Mouse (Mus musculus): ENCODE results near the gene Shisa9.
"Not testable (repeated sequence)": the region's sequence is repeated elsewhere in the genome, so short reads cannot be mapped to it uniquely, and the experiment has no call there.

The Shisa9 gene

DNA sequence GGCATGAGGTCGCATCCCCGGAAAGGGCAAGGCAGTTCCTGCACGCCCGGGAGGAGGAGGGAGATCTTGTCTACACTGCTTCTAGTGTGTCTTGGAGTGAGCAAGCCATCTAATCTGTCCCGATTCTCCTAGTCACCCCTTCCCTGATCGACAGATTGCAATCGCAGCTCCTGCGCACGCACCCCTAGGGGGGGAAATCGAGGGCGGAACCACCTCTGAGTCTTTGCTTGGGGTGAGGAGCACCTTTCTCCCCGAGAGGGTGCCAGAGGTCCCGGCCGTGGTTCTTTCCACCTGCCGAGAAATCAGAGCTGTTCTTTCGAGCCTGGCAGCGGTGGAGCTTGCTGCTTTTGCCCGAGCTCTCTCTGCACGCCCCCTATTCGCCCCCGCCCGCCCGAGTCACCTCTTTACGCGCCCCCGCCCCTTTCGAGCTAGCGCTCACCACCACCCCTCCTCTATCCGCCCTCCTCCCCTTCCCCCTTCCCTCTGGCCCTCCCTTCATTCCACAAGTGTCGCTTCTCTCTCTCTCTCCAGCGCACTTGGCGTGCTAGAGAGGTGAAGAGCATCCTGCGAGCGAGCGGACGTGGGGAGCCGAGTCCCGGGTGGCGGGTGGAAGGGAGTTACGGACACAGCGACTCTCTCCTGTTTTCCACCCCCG lies at the start of gene Shisa9:
Shisa9 (plus strand) TSS at position 498 of the 655 bp plus-strand sequence.
- DNase-seq: peak; percentile 42 to 59

DNA sequence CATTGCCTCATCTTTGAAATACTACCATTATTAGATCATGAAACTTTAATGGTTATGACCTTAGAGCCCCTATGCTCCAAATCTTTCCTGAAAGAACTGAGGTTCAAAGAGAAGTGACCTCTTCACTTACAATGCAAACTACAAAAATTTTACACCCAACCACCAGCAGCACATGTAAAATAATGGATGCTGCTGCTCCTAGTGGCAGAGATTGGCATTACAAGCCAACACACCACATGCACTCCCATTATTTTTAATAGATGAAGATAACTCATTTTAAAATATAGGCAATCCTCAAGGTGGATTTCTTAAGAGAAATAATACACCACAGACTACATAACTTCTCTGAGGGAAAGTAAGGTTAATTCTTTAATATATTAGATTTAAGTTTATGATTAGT lies 43.4 kb upstream of the Shisa9 start:
- DNase-seq: peak; percentile 61 to 63

DNA sequence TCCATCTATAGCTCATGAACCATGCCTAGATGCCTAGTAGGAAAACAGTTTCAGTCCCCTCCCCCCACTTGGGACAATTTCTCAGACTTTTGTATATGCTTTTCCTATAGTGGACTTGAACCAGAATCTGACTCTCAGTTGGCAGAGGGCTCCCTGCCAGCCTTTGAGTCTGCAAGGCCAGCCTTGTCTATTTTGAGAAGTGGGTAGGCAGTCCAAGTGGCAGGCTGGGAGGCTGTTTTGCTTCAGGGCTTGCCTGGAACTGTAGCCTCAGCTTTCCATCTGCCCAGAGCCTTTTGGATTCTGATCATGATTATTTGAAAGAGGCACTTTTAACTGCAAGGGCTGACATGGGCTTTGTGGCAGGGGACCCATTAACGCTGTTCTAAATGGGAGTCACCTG lies 23.2 kb upstream of the Shisa9 start:
- DNase-seq: no peak

DNA sequence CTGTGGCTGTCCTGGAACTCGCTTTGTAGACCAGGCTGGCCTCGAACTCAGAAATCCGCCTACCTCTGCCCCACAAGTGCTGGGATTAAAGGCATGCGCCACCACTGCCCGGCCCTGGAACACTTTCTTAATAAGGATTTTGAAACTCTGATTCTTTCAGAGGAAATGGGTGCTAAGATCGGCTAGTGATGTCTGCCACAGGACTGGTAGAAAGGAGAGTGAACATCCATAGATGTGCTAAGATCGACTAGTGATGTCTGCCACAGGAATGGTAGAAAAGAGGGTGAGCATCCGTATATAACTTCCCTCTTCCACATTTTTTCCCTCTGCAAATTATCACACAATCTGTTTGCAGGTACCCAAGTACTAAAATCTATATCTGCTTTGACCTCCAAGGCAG lies 17.9 kb upstream of the Shisa9 start:
- DNase-seq: no peak

DNA sequence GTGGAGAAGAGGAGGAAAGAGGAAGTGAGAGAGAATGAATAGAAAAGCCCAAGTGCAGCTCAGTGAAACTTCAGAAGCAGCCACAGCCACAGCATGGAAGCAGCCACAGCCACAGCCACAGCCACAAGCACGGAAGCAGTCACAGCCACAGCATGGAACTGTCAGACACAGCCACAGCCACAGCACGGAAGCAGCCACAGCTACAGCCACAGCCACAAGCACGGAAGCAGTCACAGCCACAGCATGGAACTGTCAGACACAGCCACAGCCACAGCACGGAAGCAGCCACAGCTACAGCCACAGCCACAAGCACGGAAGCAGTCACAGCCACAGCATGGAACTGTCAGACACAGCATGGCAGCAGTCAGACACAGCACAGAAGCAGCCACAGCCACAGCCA lies 17.1 kb upstream of the Shisa9 start:
- DNase-seq: not testable (repeated sequence)

DNA sequence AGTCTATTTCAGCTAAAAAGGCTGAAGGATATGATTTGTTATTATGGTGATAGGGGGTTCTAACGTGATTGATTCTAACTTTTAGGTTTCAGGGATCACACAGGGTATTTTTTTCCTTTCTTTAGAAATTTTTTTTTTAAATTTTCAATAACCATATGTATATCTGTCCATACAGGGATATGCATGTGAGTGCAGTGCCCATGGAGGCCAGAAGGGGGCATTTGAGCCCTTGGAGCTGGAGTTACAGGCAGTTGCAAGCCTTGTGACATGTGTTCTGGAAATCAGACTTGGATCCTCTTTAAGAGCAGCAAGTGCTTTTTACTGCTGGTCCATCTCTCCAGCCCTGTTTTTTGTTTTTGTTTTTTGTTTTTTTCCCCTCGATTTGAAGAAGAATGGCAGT lies 16.3 kb upstream of the Shisa9 start:
- DNase-seq: no peak

DNA sequence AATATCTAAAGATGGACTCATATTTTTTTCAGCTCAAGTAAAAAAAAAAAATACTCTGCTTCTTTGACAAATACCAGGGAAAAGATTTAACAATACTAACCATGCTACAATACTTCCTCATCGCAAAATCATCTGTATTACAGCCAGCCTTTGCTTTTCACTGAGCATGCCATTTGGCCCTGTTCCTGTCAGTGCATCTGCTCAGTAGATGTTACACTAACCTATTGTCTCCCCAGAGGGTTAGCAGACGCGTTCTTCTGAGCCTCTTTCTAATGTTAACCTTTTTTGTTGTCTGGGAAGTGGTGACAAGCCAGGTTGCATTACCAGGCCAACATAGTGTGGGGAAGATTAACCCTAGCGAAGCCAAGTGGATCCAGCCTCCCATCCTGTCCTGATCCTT lies 10.2 kb upstream of the Shisa9 start:
- no peak for DNase-seq

DNA sequence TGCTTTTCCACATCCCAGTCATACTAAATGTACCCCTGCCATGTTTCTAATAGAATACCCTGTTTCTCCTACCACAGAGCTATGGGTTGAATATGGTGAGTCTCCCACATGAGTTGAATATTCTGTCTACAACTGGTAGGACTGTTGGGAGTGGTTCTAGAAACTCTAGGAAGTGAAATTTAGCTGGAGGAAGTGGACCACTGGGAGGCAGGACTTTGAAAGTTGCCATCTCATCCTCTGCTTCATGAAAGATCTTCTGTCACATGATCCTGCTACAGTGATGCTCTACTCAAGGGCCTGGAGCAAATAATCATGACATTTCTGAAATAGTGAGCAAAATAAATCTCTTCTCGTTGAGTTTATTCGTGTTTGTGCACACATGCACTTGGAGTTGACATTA lies 7.2 kb upstream of the Shisa9 start:
- no peak for DNase-seq

DNA sequence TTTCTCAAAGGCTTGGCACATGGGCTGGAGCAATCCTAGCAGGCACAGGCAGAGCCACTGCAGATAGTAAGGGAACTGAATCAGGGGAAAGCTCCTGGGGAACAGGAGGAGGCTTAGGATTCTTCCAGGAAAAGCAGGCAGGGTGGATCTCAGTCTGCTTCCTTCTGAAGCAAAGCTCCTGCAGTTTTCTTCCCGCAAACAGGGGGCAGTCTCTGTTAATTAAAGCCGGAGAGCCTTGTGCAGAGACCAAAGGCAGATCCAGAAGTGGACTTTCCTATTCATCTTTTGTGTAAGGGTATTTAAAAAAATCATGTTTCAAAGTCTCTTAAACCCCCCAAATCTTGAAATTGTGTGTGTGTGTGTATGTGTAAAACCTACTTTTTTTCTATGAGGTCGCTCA lies 3.1 kb upstream of the Shisa9 start:
- peak; percentile 59 to 60 for DNase-seq

DNA sequence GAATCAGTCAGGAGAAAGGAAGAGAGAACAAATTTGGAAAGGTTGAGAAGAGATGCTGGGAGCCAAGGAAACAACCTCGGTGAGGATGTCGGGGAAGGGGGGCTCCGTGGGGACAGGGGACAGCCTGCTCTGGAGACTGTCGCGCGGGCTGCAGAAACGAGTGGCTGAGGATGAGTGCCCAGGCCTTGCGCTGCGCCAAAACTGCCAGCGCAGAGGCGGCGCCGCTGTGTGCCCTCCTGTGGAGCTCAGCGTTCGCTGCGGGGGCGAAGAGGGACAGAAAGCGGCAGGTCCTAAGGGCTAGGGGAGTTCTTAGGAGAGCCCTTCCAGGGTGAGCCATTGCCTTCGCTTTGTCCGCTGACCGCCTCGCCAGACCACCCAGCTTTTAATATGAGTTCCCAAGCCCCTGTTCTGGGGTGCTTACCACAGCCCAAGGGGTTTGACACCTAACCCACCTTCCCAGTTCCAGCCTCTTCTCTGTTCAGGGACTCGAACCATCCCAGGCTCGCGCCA lies 752 bp upstream of the Shisa9 start:
- DNase-seq: peak; percentile 17 to 35

DNA sequence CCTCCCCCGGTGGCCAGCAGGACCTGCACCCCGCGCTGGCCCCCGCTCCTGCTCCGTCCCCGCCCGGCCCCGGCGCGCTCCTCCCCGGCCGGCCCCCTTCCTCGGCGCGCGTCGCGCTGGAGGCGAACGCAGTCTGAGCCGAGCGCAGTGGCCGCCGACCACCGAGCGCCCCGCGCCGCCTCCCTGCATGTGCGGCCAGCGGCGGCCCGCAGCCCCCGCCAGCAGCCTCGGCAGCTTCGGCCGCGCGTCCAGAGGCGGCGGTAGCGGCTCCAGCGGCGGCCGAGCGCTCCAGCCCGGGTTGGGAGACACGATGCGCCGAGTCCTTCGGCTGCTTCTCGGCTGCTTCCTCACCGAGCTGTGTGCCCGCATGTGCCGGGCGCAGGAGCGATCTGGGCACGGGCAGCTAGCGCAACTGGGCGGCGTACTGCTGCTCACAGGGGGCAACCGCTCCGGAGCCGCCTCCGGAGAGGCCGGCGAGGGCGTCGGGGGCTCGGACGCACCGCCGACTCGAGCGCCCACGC lies 418 bp downstream of the Shisa9 start:
- peak in 1 of 2 experiments; percentile 38 for DNase-seq

DNA sequence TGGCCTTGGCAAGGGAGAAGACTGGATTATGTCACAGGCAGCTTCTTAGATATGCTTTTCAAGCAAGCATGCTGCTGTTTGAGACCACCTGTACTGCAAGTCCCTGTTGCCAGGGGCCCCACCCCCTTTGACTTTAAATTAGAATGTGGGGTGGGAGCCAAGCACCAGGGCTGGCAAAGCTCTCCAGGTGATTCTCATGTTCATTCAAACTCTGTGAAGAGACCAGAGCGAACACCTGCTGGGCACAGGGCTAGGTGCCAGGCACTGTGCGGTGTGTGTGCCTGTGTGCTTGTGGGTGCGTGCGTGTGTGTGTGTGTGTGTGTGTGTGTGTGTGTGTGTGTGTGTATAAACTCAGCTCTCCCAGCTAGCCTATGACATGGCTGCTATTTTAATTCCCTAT lies 3.1 kb downstream of the Shisa9 start:
- DNase-seq: no peak

DNA sequence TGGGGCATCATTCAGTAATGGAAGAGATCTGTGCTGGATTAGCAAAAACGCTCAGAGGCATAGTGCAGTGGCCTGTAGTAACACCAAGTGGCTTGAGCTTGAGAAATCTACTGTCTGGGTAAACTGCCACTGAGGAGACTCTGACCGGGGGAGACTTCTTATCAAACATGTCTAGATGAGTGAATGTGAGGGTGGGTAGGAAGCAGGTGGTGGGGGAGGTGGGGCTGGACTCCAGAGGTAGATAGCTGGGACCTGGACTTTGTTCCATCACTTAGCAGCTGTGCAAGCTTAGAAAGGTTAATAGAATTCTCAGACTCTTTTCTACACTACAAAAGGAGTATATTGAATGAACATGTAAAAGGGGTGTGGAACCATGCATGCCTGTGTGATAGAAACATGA lies 21.3 kb downstream of the Shisa9 start:
- DNase-seq: no peak

DNA sequence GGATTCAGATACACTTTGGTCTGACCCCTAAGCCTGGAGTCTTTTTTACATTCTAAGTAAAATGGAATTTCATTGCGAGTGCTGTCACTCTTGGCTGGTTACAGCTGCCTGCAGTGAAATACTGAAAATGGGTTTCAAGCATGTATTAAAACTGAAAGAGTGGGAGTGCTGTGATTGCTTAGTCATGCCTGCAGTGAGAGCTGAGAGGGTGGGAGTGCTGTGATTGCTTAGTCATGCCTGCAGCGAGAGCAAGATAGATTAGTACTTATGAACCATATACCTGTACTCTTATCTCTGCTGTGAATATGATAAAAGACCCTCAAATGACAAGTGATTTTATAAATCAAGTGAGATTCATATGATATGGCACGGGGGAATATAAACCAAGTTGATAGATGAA lies 26.2 kb downstream of the Shisa9 start:
- DNase-seq: no peak

DNA sequence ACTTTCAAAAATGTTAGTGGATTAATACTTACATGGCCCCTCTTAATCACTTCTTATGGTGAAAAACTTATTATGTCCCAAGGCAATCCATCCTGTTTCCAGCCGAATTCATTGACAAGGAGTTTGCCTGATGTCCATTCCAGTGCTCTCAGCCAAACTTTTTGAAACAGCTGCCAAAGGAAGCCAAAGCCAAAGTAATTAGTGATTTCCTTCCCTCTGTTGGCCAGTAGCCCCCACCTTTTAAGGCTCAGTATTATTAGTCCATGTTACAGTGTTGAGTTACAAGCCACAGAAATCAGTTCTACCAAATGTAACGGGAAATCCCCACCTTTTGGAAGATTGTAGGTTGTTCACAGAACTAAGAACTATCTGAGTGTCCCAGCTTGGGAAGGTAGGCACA lies 28.8 kb downstream of the Shisa9 start:
- no peak for DNase-seq

DNA sequence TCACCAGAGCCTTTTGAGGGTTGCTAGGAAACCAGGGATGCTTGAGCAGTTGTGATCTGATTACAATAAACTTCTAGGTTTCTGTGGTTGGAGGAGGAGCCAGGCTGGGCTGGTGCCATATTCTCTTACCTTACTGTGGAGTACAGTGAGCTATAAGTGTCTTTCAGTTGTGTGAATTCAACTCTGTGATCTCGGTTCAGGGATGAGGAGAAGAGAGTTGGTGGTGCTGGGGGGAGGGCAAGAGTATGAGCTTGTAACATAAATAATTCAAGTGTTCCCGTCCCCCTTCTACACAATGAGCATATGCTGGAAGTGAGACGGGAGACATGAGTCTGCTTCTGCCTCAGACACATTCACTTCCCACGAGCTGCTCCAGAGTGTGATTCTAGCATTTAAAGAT lies 30.6 kb downstream of the Shisa9 start:
- peak; percentile 4 to 8 for DNase-seq

DNA sequence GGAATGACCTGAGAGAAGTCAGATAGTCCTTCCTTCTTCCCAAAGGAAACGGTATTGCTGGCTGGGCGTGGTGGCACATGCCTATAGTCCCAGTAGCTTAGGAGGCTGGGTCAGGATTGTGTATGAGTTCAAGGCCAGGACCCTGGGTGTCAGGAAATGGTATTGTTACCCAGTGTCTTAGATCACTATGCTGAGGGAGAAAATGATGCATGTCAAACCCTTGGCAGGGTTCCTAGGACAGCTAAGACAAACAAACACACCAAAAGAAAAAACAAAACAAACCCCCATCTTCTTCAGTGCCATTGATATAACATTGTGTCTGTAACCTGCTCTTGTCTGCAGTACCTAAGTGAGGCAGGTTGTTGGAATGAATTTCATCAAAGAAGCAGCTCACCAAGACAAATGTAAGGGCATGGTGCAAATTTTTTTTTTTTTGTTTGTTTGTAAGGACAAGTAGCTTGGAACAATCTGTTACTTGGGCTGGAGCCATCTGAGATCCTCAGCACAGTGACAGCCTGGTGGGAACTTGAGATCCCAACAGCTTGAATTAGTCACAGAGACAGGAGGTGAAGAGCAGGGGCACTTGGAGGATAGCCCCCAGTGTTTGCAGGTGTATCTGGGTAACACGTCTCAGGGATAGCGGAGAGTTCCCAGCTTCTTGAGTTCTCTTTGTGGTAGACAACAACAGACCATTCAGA lies 34.2 kb downstream of the Shisa9 start:
- DNase-seq: no peak

DNA sequence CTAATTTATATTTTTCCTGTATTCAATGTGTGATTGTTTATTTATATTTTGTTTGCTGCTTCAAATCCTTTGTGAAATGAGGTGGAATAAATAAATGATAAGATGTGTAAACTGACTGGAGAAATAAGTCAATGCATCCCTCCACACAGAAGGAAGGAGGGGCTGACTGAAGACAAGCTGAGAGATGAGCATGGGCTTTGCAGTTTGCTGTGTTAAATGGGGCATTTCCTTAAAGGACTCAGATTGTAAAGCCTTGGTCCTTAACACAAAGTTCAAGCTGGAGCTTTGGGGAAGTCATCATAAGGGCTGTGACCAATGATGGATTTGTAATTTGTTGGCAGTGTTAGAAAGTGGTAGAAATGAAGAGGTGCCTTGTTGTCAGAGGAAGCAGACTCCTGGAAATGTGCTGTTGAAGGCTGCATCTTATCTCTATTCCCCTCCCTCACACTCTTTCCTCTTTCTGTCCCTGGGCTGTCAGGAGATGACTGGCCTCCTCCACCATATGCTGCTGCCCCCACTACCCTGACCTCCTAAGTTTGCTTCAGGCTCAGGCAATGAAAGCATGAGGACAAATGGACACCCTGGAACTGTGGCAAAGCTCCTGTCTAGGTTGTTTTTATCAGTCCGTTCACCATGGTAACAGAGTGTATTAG lies 36.3 kb downstream of the Shisa9 start:
- DNase-seq: no peak

DNA sequence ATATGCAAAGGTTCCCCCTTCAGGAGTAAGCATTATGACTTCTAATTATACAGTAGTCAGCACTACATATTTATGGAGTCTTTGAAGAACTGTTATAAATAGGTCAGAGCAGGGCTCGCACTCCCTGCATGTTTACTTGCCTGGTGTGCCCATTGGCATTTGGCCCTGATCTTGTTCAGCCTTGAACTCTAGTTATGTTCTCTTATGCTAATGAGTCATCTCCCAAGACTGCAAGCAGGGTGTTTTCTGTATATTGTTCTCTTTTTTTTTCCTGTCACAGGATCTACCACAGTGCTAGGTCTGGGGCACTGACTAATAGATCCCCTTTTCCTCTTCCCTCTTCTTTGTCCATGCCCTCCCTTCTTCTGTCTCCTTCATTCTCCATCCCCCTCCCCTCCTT lies 48.5 kb downstream of the Shisa9 start:
- no peak for DNase-seq

DNA sequence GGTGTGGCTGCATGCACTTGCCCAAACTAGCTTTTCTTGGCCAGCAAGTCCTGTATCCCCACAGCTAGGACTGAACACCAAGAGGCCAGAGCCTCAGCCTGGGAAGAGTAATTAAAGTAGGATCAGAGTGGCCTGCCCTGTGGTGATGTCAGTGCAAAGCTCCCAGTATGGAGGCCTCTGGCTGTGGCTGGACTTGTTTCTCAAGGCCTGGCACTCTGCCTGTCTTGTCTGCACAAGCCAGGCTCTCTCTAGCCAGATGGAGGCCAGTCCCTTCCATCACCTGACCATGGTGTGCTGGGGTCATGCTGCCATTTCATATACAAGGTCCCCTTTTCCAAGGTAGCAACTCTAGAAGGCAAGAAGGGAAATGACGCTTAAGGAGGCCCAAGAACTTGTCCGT lies 51.0 kb downstream of the Shisa9 start:
- no peak for DNase-seq

DNA sequence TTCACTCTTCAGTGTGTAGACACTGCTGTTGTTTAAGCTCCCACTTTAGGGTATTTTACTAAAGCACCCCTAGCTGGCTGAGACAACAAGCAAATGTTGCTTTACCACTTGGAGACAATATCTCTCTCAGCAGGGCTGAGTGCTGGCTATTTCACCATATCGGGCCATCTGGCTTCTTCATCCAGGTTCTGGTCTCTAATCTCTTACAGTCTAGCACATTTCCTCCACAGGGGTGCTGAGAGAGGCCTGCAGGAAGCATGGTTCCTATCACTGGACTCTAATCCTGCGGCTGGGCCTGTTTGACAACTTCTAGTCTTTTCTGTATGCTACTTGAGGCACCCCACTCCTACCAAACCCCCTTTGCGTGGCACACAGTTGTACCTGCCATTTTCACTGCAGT lies 51.7 kb downstream of the Shisa9 start:
- no peak for DNase-seq

DNA sequence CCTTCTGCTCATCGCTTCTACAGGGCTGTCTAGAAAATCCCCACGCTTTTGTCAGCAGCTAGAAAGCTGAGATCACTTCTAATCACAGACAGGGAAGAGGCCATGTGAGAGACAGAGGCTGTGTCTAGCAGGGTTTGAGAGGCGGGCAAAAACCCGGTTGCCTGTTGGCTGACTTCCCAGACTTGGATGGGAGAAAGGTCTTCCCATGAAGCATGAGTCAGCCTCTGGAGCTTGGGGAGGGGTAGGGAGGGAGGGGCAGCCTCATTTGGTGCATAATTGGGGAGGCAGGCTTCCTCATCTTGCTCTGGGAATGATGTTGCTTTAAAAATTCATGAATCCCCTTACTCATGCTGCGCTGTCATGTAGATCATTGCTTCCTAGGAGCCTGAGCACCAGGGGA lies 57.0 kb downstream of the Shisa9 start:
- peak; percentile 12 to 31 for DNase-seq

DNA sequence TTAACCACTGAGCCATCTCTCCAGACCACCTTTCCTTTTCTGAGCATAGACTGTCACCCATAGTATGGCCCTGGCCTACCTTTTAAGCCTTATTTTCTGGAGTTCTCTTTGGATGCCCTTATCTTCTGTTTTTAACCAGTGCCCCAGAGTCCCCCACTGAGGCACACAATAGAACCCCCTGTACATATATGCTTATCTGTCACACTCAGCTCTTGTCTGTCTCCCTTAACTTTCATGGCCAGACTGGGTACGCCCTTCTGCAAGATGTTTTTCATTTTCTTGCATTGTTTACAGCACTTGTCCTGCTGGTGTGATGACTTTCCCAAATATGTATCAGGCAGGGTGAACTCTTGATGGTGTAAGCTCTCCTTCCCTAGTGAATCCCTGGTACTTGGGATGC lies 68.1 kb downstream of the Shisa9 start:
- no peak for DNase-seq

DNA sequence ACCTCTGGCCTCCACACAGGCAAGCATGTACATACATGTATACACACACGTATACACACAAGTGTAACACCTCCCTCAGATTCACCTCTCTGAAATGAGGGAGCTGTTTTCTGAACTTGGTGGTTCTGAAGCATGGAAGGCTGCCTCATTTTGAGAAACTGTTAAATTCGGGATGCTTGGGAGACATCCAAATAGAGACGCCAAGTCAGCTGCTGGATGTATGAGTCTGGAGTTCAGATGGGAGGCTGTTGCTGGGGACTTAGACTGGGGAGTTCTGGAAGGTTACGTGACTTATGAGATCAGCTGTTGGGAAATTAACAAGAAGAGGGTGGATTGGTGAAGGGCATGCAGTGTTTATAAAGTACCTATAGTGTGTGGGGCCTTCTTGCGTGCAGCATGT lies 88.7 kb downstream of the Shisa9 start:
- DNase-seq: peak; percentile 10

Measured in kidney, postnatal 4 days (tissue).